Mouse (Mus musculus): ENCODE results near the gene Prr5.

The Prr5 gene

DNA sequence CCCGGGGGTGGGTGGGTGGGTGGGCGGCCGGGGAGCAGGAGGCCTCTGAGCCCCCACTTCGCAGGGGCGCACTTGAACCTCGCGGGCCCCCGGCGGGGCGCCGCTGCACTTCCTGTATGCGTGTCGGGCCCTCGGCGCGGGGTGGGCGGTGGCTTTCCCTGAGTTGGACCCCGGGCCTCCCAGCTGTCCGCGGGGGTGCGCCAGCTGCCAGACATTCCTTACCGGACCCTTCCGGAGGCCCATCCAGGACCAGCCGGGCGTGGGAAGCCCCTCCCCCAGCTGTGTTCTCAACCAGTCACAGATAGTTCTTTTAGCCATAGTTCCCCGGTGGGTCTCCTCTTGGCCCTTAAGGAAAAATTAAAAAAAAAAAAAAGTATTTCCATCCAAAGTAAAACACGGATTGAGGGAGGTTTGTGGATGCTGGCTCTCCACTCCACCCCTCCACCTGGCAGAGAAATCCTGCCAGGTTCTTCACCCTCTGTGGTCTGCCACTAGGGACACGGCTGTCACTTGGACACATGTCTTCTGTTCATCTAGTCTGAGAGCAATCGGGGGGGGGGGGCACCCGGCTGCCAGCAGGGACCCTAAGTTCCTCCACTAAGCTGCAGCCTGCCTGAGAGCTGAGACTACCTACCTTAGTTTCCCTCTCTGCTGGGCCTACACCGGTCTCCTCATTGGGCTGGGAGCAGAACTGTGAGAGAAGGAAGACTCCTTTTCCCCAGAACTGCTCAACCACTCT lies 12.2 kb downstream of the Prr5 start:
- peak; percentile 56 for DNase-seq (ENCODE audit: low read depth, low spot score)
- H3K36me3 ChIP-seq (ENCODE audit: control insufficient read depth, insufficient read depth, low read length, poor library complexity, severe bottlenecking) = no peaks in the 10 kb centered on the region

DNA sequence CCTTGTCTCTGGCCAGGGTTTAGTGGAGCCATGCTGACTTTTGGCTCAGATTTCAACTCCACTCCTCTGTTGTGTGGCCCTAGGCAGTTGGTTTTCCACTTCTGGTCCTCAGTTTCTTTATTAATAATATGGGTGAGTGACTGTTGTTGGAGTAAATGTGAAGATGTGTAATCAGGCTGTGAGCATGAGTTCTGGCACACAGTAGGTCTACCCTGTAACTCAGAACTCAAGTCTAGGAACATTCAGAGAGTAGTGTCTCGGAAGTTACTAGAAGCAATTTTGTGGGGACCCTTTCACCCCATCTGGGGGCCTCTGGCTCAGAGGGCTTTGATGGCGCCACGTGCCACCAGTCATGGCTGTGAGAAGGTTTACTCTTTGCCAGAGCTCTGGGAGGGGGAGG lies 12.8 kb downstream of the Prr5 start:
- Histone ChIP-seq H3K36me3 (ENCODE audit: control insufficient read depth, insufficient read depth, low read length, poor library complexity, severe bottlenecking) (peaks cover 1% of the 10 kb centered on the region; the same call in 1 of the 2 replicates), H3K27me3 (ENCODE audit: control insufficient read depth, insufficient read depth, low read length, poor library complexity, severe bottlenecking) (no peaks in the 10 kb centered on the region)
- no peak for DNase-seq (ENCODE audit: low read depth, low spot score)

More for the DNA sequence above, 12.2 kb downstream of the Prr5 start:
- no peaks in the 10 kb centered on the region for H3K27me3 ChIP-seq (ENCODE audit: control insufficient read depth, insufficient read depth, low read length, poor library complexity, severe bottlenecking)

DNA sequence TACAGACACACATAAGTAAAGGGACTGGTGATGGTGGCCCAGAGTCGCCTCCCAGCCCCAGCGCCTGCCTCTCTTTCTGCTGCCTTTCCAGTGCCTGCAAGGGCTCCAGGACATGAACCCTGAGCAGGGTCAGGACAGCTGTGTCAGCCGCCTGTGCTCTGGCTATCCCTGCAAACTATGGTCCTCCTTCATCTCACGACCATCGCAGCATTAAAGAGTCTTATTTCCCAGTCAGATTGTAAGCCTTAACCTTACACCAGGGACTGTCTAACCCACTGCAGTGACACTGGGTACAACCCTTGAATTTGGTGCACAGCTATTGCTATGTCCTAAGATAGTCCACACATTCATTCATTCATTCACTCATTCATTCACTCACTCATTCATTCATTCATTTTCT lies 13.4 kb downstream of the Prr5 start:
- Histone ChIP-seq H3K27me3 (ENCODE audit: control insufficient read depth, insufficient read depth, low read length, poor library complexity, severe bottlenecking) (no peaks in the 10 kb centered on the region), H3K36me3 (ENCODE audit: control insufficient read depth, insufficient read depth, low read length, poor library complexity, severe bottlenecking) (peaks cover 1% of the 10 kb centered on the region; the same call in 1 of the 2 replicates)
- no peak for DNase-seq (ENCODE audit: low read depth, low spot score)

DNA sequence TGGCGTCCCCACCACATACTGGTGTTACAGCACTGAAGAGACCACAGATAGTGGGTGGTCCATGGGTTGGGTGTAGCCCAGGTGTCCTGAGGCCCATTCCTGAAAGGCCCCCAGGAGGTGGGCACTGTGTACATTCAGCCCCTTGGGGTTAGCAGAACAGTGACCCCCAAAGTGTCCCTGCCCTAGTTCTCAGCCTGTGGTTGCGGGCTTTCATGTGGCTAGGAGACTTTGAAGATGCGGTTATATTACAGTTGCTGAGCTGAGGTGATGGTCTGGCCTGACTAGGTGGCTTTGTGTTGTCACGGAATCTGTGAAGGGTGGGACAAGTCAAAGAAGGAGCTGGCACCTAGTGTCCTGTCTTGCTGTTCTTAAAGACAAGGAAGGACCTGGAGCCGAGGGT lies 15.1 kb downstream of the Prr5 start:
- Histone ChIP-seq H3K27me3 (ENCODE audit: control insufficient read depth, insufficient read depth, low read length, poor library complexity, severe bottlenecking) (no peaks in the 10 kb centered on the region), H3K36me3 (ENCODE audit: control insufficient read depth, insufficient read depth, low read length, poor library complexity, severe bottlenecking) (peaks cover 7% of the 10 kb centered on the region)
- DNase-seq (ENCODE audit: low read depth, low spot score) = no peak

DNA sequence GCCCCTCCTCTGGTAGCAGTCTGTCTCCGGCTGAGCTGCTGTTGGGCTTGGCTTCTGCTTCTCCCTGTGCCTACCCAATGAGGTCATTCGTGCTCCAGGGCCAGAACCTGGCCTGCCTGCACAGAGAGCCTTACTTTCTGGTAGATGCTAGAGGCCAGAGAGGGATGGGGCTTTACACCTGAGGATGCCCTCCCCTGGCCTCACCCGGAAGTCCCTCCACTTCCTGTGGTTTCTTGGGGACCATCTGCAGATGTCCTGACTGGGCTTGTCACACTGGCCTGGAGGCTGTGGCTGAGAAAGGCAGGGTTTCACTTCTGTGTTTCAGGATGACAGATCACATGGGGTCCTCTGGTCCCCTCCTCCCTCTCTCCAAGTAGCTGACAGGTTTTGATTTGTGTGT lies 16.0 kb downstream of the Prr5 start:
- Histone ChIP-seq H3K36me3 (ENCODE audit: control insufficient read depth, insufficient read depth, low read length, poor library complexity, severe bottlenecking) (peaks cover 12% of the 10 kb centered on the region), H3K27me3 (ENCODE audit: control insufficient read depth, insufficient read depth, low read length, poor library complexity, severe bottlenecking) (no peaks in the 10 kb centered on the region)
- peak; percentile 92 for DNase-seq (ENCODE audit: low read depth, low spot score)

DNA sequence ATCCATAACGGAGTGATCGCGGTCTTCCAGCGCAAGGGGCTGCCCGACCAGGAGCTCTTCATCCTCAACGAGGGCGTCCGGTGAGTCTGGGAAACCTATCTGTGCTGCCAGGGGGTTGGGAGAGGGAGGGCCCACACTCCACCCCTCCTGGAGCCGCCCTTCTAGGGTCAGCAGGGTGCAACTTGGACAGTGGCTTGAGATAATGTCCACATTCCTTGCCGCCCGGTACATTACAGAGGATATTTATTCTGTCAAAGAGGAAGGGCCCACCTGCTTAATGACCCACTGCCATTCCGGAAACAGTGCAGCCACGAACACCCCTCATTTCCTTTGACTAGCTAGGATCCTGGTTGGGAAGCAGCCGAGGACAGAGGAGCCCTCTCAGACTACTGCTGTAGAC lies 18.5 kb downstream of the Prr5 start:
- no peak for DNase-seq (ENCODE audit: low read depth, low spot score)
- H3K27me3 ChIP-seq (ENCODE audit: control insufficient read depth, insufficient read depth, low read length, poor library complexity, severe bottlenecking) = no peaks in the 10 kb centered on the region
- H3K36me3 ChIP-seq (ENCODE audit: control insufficient read depth, insufficient read depth, low read length, poor library complexity, severe bottlenecking) = peaks cover 14% of the 10 kb centered on the region

DNA sequence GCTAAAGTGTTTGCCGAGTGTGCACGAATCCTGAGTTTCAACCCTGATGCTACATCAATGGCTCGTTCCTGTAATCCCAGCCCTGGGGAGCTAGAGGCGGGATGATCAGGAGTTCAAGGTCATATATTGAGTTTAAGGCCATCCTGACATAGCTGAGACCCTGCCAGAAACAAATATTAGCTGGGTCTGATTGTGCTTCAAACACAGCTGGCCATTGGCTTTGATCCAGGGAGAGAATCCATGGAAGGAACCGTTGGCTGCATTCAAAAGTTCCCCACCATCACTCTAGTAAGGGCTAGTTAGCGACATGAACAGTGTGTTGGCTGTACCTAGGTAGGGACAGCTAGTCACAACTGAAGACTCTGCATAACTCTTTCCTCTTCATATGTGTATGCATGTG lies 19.9 kb downstream of the Prr5 start:
- Histone ChIP-seq H3K27me3 (ENCODE audit: control insufficient read depth, insufficient read depth, low read length, poor library complexity, severe bottlenecking) (no peaks in the 10 kb centered on the region), H3K36me3 (ENCODE audit: control insufficient read depth, insufficient read depth, low read length, poor library complexity, severe bottlenecking) (peaks cover 20% of the 10 kb centered on the region)
- DNase-seq (ENCODE audit: low read depth, low spot score) = no peak

DNA sequence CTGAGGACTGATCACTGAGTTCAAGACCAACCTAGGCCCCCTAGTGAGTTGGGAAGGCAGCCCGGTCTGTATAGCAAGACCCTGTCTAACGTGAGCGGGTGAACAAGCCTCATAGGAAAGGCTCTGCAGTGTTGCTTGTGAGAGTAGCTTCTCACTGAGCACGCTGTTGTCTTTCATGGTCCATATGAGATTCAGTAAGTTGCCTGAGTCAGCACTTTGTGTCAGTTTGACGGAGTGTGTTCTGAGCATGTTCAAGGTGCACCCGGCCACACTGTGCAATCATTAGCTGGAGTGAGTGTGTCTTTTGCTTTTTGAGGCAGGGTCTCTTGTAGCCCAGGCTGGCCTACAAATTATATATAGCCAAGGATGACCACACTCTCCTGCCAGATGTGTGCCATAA lies 22.1 kb downstream of the Prr5 start:
- no peaks in the 10 kb centered on the region for H3K27me3 ChIP-seq (ENCODE audit: control insufficient read depth, insufficient read depth, low read length, poor library complexity, severe bottlenecking)
- peaks cover 24% of the 10 kb centered on the region for H3K36me3 ChIP-seq (ENCODE audit: control insufficient read depth, insufficient read depth, low read length, poor library complexity, severe bottlenecking)
- DNase-seq (ENCODE audit: low read depth, low spot score) = no peak

DNA sequence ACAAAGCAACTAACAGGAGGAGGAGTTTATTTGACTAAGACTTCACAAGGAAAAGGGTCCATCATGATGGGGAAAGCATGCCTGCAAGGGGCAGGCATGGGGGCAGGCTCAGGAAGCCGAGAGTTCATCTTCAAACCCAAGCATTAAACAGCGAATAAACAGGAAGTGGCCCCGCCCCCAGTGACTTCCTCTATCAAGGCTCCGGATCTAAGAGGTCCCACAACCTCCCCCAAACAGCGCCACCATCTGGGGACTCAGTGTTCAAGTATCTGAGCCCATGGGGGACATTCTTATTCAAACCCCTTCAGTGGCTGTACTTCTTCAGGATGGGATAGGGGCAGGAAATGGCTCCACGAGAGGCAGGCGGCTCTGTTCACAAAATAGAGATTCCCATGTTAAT lies 23.2 kb downstream of the Prr5 start:
- peaks cover 23% of the 10 kb centered on the region for H3K36me3 ChIP-seq (ENCODE audit: control insufficient read depth, insufficient read depth, low read length, poor library complexity, severe bottlenecking)
- peak; percentile 59 for DNase-seq (ENCODE audit: low read depth, low spot score)
- no peaks in the 10 kb centered on the region for H3K27me3 ChIP-seq (ENCODE audit: control insufficient read depth, insufficient read depth, low read length, poor library complexity, severe bottlenecking)

DNA sequence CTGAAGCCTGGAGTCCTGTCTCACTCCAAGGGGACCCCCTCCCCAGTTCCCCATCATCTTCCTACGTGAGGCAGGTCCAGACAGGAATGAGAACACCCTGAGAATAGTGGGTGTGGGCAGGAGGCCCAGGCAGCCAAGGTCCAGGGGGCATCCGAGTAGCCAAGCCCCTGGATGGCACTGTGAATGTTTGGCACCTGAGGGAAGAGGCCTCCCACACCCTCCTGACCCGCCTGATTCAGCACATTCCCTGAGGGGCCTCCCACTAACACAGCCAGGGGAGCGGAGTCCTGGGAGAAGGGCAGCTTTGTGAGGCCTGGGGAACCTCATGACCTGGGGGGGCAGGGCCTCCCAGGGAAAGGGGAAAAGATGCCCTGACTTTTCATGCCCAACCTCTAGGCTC lies 26.6 kb downstream of the Prr5 start:
- Histone ChIP-seq H3K27me3 (ENCODE audit: control insufficient read depth, insufficient read depth, low read length, poor library complexity, severe bottlenecking) (no peaks in the 10 kb centered on the region), H3K36me3 (ENCODE audit: control insufficient read depth, insufficient read depth, low read length, poor library complexity, severe bottlenecking) (peaks cover 20% of the 10 kb centered on the region)
- no peak for DNase-seq (ENCODE audit: low read depth, low spot score)

DNA sequence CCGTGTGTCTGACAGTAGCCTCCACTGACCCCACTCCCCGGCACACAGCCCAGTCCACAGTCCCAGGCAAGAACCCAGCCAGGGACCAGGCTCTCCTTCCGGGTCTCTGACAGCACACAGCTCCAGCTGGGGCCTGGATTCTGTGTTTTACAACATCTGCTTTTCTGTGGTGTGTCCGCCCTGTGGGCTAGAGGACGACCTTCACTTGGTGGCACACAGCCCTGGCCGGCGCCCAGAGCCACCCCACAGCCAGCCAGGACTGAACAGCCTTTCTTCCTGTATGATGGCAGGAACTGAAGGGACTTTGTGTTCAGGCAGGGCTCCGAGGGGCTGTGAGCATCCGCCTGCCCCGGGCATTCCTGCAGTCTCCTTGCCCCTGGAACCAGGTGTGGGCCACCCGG lies 28.2 kb downstream of the Prr5 start:
- Histone ChIP-seq H3K27me3 (ENCODE audit: control insufficient read depth, insufficient read depth, low read length, poor library complexity, severe bottlenecking) (no peaks in the 10 kb centered on the region), H3K36me3 (ENCODE audit: control insufficient read depth, insufficient read depth, low read length, poor library complexity, severe bottlenecking) (peaks cover 26% of the 10 kb centered on the region)
- no peak for DNase-seq (ENCODE audit: low read depth, low spot score)

DNA sequence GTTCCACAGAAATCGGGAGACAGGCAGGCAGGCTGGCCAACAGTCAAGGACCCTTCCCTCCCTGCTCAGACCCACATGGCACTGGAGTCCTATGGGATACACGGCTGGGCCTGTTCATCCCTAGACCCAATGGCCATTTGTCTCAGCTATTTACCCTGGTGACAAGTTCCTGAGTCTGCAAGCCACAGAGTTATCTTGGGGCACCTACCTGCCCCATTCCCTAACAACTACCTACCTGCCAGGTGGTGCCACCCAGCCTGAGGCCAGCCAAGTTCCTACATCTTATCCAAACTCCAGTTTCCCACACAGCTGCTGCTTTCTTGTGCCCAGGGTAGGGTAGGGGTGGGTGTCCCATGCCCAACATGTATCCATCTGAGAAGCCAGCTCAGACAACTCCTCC lies 28.8 kb downstream of the Prr5 start:
- no peak for DNase-seq (ENCODE audit: low read depth, low spot score)
- Histone ChIP-seq H3K27me3 (ENCODE audit: control insufficient read depth, insufficient read depth, low read length, poor library complexity, severe bottlenecking) (no peaks in the 10 kb centered on the region), H3K36me3 (ENCODE audit: control insufficient read depth, insufficient read depth, low read length, poor library complexity, severe bottlenecking) (peaks cover 29% of the 10 kb centered on the region)

DNA sequence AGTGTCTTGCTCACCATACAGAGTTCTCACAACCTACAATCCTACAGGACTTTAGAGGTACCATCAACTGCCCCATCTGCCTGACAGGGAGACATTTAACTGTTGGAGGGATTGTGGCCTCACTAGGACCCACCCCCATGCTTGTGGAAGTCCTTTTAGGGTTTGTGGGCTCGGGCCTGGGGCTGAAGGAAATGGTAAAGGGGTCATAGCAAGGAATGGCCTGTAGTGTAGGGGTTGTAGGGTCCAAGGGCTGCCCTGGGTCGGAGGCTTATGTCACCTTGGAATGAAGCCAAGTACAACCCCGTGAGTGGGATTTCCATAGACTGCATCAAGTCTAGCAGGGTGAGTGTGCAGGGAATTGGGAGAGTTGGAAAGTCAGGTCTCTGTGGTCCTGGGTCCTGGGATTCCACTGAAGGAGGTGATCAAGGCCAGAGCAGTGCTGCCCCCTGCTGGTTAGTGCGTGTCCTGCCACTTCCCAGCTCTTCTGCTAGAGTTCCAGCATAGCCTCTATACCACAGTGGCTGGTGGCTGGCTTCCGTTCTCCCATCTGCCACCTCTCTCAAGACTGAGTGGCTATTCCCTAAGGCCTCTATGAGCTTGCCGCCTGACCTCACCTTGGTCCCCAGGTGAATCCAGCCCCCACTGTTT lies 30.9 kb downstream of the Prr5 start:
- H3K27me3 ChIP-seq (ENCODE audit: control insufficient read depth, insufficient read depth, low read length, poor library complexity, severe bottlenecking) = no peaks in the 10 kb centered on the region
- H3K36me3 ChIP-seq (ENCODE audit: control insufficient read depth, insufficient read depth, low read length, poor library complexity, severe bottlenecking) = peaks cover 24% of the 10 kb centered on the region
- peak; percentile 84 for DNase-seq (ENCODE audit: low read depth, low spot score)

DNA sequence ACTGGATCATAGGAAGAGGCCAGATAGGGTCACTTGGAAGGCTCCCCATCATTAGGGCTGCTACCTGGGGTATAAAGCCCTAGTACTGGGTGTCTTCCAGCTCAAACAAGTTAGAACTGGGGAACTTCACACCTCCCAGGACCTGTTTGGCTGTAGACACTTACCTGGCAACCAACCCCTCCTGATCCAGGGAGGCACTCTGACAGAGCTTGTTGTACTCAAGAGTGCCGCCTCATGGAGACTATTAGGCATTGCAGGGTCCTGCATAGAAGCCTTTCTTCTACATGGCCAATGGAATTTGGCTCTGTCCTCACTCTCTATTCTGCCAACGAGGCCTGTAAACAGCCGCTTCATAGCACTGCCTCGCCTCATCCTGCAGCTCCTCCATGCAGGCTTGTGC lies 32.5 kb downstream of the Prr5 start:
- no peaks in the 10 kb centered on the region for H3K27me3 ChIP-seq (ENCODE audit: control insufficient read depth, insufficient read depth, low read length, poor library complexity, severe bottlenecking)
- peaks cover 20% of the 10 kb centered on the region for H3K36me3 ChIP-seq (ENCODE audit: control insufficient read depth, insufficient read depth, low read length, poor library complexity, severe bottlenecking)
- DNase-seq (ENCODE audit: low read depth, low spot score) = peak; percentile 75

DNA sequence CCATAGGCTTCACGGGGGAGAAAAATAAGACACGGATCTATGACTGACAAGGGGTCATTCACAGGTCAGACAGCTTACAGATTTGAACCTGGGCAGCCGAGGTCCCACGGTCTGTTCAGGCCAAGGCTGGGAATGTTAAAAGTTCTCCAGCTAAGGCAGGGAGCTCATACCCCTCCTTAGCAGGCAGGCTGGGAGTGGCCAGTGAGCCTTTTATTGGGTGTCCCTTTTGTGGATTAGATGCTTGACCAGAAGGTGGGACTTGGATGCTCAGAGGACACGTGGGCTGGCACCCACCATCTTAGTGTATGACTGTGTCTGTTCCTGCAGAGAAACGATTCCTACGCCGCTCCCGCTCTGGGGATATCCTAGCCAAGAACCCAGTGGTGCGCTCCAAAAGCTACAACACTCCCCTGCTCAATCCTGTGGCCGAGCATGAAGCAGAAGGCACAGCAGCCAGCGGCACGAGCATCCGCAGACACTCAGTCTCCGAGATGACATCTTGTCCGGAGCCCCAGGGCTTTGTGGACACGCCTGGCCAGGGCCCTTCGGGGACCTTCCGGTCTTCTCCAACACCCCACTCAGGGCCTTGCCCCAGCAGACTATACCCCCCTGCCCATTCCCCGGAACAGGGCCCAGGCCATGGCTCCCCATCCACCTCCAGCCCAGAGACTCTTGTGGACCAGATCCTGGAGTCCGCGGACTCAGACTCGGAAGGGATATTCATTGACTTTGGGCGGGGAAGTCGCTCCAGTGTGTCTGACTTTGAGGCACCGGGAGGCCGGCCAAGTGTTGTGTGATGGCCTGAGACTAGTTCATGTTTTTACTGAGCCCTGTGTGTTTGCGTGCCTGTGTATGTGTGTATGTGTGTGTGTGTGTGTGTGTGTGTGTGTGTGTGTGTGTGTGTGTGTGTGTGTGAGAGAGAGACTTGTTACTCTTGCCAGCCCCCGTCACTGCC lies 33.2 kb downstream of the Prr5 start:
- H3K27me3 ChIP-seq (ENCODE audit: control insufficient read depth, insufficient read depth, low read length, poor library complexity, severe bottlenecking) = no peaks in the 10 kb centered on the region
- DNase-seq (ENCODE audit: low read depth, low spot score) = no peak
- peaks cover 20% of the 10 kb centered on the region for H3K36me3 ChIP-seq (ENCODE audit: control insufficient read depth, insufficient read depth, low read length, poor library complexity, severe bottlenecking)

Data from splenic B cell, adult 2 months (primary cell).